Mouse (Mus musculus): ENCODE data around the gene Msh3.

Gene Msh3

DNA sequence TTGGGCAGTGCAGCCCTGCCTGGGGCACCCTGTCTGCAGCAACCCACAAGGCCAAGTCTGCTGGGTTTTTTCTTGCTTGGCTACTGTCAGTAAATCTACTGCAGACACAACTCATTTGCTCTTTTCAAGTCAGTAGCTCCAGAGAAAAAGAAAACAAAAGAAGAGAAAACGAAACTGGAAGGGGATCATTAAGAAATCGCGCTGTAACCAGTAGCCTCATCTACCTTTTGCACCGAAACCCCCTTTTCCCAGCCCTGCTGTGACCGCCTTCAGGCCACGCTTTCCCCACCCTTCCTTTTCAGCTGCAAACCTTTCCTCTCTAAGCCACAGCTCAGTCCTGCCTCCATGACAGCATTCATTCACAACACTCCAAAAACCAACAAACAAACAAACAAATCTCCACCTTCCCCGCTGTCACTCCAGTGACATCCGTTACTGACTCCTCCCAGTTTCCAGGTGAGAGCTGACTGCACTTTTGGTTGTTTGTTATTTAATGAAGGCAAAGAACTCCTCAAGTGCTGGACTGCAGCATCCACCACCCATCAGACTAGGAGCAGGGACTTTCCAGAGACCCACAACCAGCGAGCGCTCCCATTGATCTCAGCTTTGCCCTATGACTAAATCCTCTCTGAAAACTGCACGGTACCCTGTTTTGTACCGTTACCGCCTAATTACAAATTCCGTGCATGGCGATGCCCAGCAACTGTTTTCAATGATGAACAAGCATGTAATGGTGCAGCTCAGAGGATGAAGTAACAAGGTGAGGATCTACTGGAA, 22.5 kb downstream of the Msh3 start:
- in situ Hi-C loops (cut with MseI, MboI) = loop anchor here (10.0 kb wide), 1 partner anchor 427 kb away; no protein-coding TSS in a partner anchor

DNA sequence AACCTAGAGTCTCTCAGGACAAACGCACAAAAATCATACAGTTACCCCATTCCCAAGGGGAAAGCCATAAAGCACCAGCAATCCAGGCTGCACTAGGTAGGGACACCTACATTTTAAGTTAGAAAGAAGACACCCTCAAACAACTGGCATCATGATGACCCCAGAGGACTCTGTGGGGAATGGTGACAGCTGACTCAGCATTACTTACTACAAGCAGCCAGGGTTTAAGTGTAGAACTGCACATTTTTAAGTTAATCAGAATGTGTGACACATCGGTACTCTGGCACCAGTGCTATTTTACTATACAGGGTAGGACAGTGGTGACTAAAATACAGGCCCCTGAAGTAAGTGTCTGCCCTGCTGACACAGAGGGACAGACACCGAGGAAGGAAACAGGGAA, 24.2 kb downstream of the Msh3 start:
- in situ Hi-C loops (cut with MseI, MboI) = loop anchor here (10.0 kb wide), 1 partner anchor 426 kb away; no protein-coding TSS in a partner anchor

DNA sequence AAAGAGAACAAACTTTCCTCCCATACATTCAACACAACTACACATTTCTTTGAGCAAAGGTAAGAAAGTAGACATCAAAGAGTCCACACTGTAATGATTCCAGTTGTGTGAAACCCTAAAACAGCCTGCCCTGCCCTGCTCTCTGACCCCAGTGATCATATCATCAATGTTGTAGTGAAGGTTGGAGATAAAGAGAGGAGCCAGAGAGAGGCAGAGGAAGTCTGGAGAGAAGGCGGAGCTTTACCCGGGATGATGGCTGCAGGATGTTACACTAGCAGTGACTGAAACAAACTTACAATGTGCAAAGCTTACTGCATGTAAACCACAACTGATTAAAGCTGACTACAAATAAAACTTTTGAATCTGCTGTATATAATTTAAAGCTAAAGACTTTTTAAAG, 26.8 kb downstream of the Msh3 start:
- in situ Hi-C loops (cut with MseI, MboI) = no loop called here

DNA sequence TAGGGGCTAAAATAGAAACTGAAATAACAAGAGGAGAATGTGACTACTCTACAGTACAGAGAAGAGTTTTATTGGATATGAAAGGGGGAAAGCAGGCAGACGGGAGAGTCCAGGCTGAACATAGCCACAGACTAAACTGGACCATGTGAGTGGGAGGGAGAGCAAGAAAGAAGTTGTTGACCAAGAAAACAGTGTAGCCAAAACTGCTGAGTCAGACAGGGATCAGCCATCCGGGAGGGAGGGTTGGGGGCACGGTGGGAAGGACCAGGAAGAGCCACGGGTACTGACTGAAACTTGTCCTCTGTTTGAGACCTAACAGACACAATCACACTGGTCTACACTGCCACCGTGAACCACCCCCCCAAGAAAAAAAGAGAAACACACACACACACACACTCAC, 28.8 kb downstream of the Msh3 start:
- in situ Hi-C loops (cut with MseI, MboI) = no loop called here

DNA sequence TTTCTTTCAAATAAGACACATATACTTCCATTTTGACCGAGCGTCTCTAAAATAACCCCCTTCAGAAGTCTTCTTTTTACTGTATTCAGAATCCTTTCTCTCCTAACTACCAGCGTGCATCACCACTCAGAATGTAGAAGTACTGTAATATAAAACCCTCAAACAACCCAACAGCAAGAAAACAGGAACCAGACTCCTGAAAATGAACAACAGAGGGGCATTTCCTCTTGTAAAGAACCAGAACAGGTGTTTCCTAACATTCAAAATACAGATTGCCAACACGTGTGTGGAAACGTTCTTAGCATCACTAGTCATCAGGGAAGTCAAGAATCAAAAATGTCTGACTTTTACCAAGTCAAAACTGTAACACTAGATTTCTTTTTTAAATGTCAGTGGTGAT, 34.0 kb downstream of the Msh3 start:
- in situ Hi-C loops (cut with MseI, MboI) = no loop called here

DNA sequence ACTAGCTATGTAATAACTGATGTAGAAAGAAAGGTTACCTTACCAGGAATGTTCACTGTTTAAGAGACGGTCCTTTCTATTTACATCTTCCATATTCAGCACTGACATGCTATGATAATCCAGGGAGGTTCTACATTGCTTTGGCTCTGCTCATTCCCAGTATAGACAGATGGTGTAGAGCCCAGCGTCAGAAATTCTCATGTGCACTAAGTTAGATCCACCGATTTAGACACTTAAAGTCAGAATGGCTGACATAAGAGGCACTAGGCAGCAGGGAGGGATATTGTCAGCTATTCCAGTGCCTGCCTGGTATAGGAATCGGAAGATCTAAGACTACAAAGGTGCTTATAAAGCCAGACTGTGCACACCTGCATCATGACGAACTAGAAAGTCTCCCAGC, 40.2 kb downstream of the Msh3 start:
- in situ Hi-C loops (cut with MseI, MboI) = no loop called here

DNA sequence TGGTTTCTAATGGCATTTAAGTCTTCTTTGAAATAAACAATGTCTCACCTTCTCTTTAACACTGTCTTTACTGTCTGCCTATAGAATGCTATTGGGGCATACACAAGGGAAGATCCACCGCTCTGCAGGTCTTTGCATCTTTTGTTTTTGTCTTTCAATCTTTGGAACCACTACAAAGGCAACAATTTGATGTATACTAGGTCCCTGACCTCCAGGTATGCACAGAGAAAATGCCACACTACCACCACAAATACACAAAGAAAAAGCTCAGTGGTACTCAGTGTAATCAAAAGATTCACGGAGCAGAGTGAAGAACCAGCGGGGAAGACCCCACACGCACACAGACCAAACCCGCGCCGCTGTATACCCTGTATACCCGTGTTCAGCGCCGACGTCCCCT, 49.1 kb downstream of the Msh3 start, which contains the start of gene Gm20379:
Gm20379 (plus strand) TSS at position 301 of the 400 bp plus-strand sequence.
- in situ Hi-C loops (cut with MseI, MboI) = no loop called here

DNA sequence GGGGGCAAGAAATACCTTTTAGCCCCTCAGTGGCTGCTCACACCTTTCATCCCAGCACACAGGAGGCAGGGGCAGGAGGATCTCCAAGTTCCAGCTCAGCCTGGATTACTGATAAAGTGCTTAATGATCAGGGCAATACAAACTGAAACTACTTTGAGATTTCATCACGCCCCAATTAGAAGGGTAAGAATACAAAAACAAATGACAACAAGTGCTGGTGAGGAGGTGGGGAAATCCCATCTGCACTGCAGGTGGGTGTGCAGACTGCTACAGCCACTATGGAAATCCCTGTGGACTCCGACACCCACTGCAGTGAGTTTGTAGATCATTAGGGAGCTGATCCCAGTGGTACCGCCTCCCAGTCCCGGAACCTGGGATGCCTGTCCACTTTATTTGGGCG, 50.5 kb downstream of the Msh3 start:
- in situ Hi-C loops (cut with MseI, MboI) = no loop called here

DNA sequence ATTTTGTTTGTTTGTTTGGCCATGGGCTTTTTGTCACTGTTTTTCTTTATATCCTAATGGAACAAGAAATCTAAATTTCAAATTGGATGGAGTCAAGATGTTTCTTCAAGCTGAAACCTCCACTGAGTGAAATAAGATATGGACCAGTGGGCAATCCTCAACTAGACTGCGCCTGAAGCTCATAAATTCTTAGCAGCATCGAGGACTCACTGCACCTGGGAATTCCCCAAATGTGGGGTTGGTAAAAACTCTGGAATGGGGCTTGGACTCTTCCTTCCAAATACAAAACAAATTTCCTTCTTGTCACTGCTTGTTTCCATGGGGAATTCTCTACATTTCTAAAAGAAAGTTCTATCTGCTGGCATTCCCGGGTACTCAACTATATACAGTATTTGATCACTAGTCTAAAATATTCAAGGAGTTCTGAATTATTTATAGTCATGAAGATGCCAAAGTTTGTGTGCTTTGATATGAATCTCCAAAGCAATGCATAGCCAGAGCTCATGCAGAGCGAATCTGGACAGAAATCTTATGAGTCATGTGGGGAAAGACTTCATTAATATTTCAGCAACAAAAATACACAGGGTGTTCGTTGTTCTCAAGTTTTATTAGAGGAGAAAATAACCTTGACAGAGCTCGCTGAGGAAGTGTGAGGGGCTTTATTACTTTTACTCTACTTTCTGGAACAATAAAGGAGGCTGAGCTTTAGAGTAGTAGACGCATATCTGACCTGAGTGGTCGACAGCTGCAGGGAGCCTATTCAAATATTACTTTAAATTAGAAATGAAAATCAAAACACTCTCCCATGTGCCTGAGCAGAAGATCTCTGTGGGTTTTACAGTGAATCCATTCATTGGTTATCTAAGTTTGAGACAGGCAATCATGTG, 51.5 kb downstream of the Msh3 start:
- in situ Hi-C loops (cut with MseI, MboI) = no loop called here

DNA sequence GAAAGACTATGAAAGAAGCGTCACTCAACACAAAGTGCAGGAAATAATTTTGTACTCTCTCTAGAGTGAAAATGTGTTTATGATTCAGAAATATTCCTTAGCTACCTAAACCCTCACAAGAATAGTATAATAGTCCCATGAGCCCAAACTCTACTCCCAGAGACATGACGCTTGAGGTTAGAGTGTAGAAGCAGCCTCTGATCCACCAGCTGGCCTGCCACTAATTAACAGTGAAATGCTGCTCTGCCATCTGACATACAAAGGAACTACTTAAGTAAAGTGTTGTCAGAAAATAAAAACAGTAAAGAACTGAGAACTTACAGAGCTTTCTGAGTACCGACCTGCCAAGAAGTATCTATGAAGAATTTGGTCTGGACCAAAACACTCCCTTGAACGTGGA, 52.3 kb downstream of the Msh3 start:
- in situ Hi-C loops (cut with MseI, MboI) = no loop called here

DNA sequence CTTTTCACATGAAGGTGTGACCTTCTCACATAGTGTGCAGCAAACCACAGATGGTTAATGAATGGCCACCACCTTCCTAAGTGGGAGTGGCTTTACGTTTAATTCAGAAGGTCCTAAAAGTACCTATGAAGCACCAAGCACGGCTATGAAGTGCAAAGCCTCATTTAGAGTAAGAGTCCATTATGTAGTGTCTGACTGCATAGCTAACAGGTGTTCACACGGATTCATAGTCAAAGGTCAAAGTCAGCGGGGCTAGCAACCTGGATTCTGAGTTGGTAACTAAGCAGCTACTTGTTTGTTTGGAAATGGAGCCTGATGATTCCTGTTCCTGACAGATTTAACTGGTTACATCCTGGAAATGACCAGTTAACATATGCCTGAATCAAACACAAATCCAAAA, 53.0 kb downstream of the Msh3 start:
- in situ Hi-C loops (cut with MseI, MboI) = no loop called here

DNA sequence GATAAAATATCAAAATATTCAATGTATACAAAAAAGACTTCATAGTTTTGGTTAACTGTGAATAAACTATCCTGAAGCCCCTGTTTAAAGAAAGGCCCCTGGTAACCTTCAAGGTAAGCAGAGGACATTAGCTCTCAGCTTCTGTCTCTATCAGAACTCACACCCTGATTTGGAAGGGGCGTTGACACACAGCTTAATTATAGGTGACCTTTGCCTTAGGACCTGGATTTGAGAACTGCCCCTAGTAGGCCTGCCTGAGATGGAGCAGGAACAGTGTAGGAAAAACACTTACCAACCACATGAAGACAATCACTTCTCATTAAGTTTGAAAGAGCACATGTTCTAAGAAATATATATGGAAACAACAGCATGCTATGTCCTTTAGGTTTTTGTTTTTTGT, 55.3 kb downstream of the Msh3 start:
- in situ Hi-C loops (cut with MseI, MboI) = no loop called here

DNA sequence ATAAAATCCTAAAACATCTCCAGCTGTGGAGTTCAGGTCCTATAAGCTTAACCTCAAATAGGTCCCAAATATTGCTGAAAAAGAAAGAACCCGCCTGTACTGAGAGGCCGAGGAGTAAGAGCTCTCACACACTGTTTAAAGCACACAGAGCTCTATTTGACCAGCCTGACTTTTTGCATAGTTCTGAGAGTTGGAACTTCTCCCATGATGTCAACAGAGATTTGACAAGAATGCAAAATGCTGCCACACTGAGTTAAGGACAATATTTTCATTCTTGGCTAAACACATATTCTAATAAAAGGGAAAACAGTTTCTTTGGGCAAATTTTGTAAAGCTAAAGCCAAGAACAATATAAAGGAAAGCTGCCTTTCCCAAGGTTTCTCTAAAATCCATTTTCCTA, 57.8 kb downstream of the Msh3 start:
- in situ Hi-C loops (cut with MseI, MboI) = no loop called here

DNA sequence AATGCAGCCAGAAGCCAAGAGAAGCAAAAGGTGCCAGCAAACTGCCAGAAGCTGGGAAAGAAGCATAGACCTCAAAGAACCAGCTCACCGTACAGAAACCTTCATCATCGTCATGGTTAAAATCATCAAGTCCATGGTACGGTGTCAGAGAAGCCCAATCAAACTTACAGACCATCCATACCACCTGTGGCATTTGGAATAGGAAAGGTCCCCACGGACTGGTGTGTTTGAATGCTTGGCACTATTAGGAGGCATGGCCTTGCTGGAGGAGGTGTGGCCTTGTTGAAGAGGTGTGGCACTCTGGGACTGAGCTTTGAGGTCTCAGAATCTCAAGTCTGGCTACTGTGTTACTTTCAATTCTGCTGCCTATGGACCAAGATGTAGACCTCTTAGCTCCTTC, 58.3 kb downstream of the Msh3 start:
- in situ Hi-C loops (cut with MseI, MboI) = no loop called here

DNA sequence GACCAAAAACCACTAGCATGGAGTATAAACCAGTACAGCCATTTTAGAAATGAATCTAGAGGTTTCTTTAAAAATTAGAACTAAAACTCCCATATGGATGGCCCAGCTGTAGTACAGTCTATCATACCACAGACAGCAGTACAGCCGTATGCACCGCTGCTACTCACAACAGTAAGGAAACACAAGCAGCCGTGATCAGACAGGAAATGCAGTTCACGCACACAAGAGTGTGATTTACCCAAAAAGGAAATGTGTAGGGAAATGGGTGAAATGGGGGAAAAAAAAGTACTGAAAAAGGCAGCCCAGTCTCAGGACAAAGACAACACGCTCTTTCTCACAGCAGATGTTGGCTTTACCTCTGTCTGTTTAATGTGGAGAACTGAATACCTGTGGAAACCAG, 60.9 kb downstream of the Msh3 start:
- in situ Hi-C loops (cut with MseI, MboI) = no loop called here

DNA sequence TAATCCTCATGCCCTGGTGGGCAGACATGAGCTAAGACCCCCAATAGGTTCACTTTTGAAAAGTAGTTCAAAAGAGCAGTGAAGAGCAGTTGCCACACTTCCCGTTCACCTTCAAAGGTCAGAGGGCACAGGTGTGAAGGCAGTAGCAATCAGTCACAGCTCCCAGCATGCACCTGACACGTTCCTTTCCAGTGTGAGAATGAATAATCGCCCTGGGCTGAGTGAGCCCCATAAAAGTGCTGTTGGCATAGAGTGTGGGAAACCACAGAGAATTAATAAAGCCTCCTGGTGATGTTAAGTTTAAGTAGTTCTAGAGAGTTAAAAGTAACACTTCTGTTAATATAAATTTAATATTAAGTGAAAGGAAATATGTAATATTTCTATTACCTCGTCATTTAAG, 63.2 kb downstream of the Msh3 start:
- in situ Hi-C loops (cut with MseI, MboI) = no loop called here

DNA sequence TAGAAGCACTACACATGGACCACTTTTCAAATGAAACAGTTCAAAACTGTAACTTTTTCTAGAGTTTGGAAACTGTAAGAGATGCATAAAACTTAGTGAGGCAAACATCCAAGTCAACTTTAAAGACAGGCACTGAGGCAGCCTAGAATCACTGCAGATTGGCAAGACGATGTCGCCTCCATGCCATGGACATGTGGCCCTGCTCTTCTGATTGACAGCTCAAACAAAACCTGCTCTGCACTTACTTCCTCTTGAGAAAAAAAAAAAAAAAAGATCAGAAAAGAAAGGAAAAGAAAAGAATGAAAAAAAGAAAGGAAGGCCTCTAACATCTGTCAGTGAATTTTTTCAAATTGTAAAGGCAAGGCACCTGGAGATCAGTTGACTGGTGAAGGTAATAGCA, 77.8 kb downstream of the Msh3 start:
- in situ Hi-C loops (cut with MseI, MboI) = no loop called here

DNA sequence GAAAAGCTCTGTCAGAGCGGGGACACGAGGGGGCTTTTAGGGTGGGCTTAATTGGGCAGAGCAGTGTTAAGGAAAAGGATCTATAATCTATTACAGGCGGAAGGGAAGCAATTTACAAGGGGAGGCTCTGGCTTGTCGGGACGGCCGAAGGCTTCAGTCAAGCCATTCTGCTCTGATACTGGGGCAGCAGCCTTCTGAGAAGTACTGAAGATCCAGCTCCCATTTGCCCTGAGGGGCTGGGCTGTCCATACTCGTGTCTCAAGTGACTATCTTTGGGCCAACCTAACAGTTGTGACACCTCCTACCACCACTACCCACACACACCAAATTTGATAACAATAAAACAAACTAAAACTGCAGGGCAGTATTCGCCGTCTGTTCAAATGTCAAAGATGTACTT, 79.5 kb downstream of the Msh3 start:
- in situ Hi-C loops (cut with MseI, MboI) = no loop called here

DNA sequence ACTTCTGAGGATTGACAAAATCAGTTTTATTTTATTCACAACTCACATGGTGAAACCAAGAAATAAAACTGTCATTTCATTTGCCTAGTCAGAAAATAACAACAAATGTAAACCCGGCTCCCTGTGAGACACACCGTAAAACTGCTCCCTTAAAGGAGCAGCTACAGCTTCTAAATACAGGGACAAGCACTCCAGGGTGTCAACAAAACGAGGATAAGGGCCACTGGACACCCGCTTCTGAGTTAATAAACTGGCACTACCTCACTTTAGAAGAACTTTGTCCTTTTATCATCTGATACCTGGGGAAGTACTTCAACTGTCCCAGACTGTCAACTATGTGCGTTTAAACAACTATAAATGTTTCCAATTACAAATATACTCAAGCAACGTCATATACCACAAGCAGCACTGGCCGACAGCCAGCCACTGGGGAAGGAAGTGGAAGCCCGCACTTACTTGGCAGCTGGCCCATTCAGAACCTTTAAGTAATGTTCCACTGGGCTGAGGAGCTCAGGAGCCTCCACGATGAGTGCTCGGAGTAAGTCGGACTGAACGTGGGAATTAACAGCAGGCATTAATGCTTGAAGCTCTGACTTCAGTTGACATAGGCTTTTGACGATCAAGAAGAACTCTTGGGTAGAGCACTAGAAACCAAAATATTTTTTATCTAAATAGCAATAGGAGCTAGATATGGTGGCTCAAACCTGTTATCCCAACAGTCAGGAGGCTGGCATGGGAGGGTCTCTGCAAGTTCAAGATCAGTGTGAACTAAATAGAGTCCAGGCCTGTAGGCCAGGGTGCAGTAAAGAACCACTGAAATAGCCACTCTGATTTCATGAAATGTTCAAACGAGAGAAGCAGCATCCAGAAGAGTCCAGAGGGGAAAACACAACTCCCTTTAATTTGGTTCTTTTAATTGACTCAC, 80.3 kb downstream of the Msh3 start:
- in situ Hi-C loops (cut with MseI, MboI) = no loop called here

DNA sequence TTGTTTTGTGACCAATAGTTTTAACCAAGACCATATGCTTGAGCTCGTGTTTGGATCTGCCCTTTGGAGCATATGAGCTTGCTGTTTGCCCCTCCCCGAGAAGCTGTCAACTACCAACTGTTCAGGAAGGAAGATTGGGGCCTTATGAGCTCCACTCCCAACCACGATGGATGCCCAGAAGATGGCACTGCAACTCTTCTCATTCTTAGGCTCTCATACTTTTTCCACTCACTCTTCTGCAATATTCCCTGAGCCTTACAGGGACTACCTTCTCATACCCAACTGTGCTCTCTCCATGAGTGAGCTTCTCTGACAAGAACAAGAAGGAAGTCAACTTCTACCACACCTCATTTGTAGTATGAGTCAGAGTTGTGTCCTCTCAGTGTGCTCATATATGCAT, 87.7 kb downstream of the Msh3 start:
- in situ Hi-C loops (cut with MseI, MboI) = no loop called here

DNA sequence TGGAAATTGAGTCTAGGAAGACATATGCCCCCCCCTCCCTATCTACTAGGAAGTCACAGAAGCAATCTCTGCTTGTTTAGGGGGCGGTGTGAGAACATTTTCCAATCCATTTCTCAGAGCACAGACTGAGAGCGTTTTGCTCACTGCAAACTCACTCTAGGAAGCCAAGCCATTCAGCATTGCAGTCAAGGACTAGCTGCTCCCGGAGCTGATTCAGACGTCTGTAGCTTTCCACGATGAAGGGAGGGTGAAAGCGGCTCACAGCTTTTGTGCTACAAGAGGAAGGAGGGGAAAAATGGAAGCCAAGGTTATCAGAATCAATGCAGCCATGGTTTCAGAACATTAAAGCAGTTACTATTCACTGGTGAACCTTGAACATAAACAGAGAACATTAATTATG, 91.2 kb downstream of the Msh3 start:
- in situ Hi-C loops (cut with MseI, MboI) = no loop called here

DNA sequence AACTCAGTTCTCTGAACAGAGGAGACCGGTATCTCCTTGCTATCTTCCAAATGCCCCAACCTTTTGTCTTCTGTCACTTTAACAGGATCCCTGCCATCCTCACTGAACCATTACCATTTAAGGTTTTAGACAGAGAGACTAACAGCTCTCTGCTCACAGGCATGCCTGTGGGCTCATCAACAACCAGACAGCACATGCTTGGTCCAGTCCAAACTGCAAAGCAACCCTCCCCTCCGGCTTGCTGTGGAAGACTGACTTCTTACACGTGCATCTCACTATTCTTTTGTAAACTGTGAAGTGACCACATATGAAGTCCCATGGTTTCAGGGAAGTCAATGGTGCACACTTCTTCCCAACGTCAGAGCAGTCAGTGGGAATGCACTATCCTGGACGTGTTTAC, 93.5 kb downstream of the Msh3 start:
- in situ Hi-C loops (cut with MseI, MboI) = no loop called here

All from mouse trophoblast stem cell (cell line).